Mouse (Mus musculus) hindbrain, embryonic 15.5 days (tissue): Measurements from ENCODE around the gene H2-Q6. TPM values are rescaled to one million over a fixed set of nuclear protein-coding genes. Genes with fewer than 3 reads are reported as not detected.

Source experiments
- polyA plus RNA-seq: library from polyadenylated mRNA; unstranded; fragments of >200 nt; fragmentation: Nextera tagmentation; extraction: Ambion mirVana; gene quantifications from 2 replicates; pipeline ENCODE4 v1.2.1, GENCODE M21; 2015

The H2-Q6 gene
- polyA plus RNA-seq, 1 experiment from 2014 or later, result 0.60 TPM

Other genes with a start within 250 kb of the H2-Q6 start
- 7.4 and 9.6 TPM in 2 replicates for gene Aif1, start 248.8 kb upstream of the H2-Q6 start, polyA plus RNA-seq
- gene Lst1, start 236.4 kb upstream of the H2-Q6 start, polyA plus RNA-seq, result 5.6 and 13.9 TPM in 2 replicates
- gene Ltb, start 230.4 kb upstream of the H2-Q6 start, polyA plus RNA-seq, result 0.84 and 0.97 TPM in 2 replicates
- 0.13 TPM in 1 of 2 replicates, not detected in the other for gene Tnf, start 222.8 kb upstream of the H2-Q6 start, polyA plus RNA-seq
- 0.39 and 0.42 TPM in 2 replicates for gene Lta, start 219.5 kb upstream of the H2-Q6 start, polyA plus RNA-seq
- gene Gm16181, start 204.0 kb upstream of the H2-Q6 start, polyA plus RNA-seq, result 0.43 and 0.55 TPM in 2 replicates
- gene Atp6v1g2, start 191.2 kb upstream of the H2-Q6 start, polyA plus RNA-seq, result 99.1 and 110 TPM in 2 replicates
- gene Nfkbil1, start 189.1 kb upstream of the H2-Q6 start, polyA plus RNA-seq, result 10.8 and 12.0 TPM in 2 replicates
- 361 and 365 TPM in 2 replicates for gene Ddx39b, start 183.1 kb upstream of the H2-Q6 start, polyA plus RNA-seq
- gene H2-D1, start 162.1 kb upstream of the H2-Q6 start, polyA plus RNA-seq, result 118 and 128 TPM in 2 replicates
- 0.39 and 0.58 TPM in 2 replicates for gene H2-Q1, start 104.4 kb upstream of the H2-Q6 start, polyA plus RNA-seq
- gene H2-Q2, start 82.6 kb upstream of the H2-Q6 start, polyA plus RNA-seq, result 2.5 and 3.1 TPM in 2 replicates
- gene H2-Q4, start 45.2 kb upstream of the H2-Q6 start, polyA plus RNA-seq, result 1.0 and 1.7 TPM in 2 replicates
- 3.8 and 4.1 TPM in 2 replicates for gene H2-Q7, start 14.3 kb downstream of the H2-Q6 start, polyA plus RNA-seq
- 0.38 and 0.78 TPM in 2 replicates for gene H2-Q10, start 45.2 kb downstream of the H2-Q6 start, polyA plus RNA-seq
- gene Pou5f1, start 81.2 kb downstream of the H2-Q6 start, polyA plus RNA-seq, result not detected in 2 replicates
- gene Tcf19, start 92.0 kb downstream of the H2-Q6 start, polyA plus RNA-seq, result 19.3 and 21.0 TPM in 2 replicates
- 6.5 and 7.9 TPM in 2 replicates for gene Cchcr1, start 92.2 kb downstream of the H2-Q6 start, polyA plus RNA-seq
- gene Psors1c2, start 108.4 kb downstream of the H2-Q6 start, polyA plus RNA-seq, result 0.97 and 1.2 TPM in 2 replicates
- 0.14 and 0.22 TPM in 2 replicates for gene Cdsn, start 127.3 kb downstream of the H2-Q6 start, polyA plus RNA-seq
- gene 2300002M23Rik, start 142.6 kb downstream of the H2-Q6 start, polyA plus RNA-seq, result not detected in 2 replicates
- 0.44 and 0.59 TPM in 2 replicates for gene Sfta2, start 176.7 kb downstream of the H2-Q6 start, polyA plus RNA-seq
- not detected in 2 replicates for gene Gm9573, start 201.8 kb downstream of the H2-Q6 start, polyA plus RNA-seq
- 0.17 TPM in 1 of 2 replicates, not detected in the other for gene Mucl3, start 218.8 kb downstream of the H2-Q6 start, polyA plus RNA-seq
- gene Vars2, start 242.7 kb downstream of the H2-Q6 start, polyA plus RNA-seq, result 15.9 and 17.8 TPM in 2 replicates
- gene Gtf2h4, start 248.9 kb downstream of the H2-Q6 start, polyA plus RNA-seq, result 23.7 and 24.8 TPM in 2 replicates